Mouse (Mus musculus) brain, embryonic 14.5 days (tissue): ENCODE measurements around the gene Fbxw24.
"Not testable (repeated sequence)": the region's sequence is repeated elsewhere in the genome, so short reads cannot be mapped to it uniquely, and the experiment has no call there.

Experiments
- CTCF ChIP-seq: fragments of 200-500 bp; IDR thresholded peaks from 2 replicates; pipeline ENCODE4 v1.5.1; 2012; ENCODE audit warnings: inconsistent platforms, mild to moderate bottlenecking, moderate library complexity, borderline replicate concordance; ENCODE audit not compliant: insufficient read depth, insufficient read length; ENCODE audit errors: extremely low read depth
- POLR2A ChIP-seq: fragments of 200-500 bp; IDR thresholded peaks from 2 replicates; pipeline ENCODE4 v1.6.1; 2012; ENCODE audit warnings: mild to moderate bottlenecking, inconsistent platforms, borderline replicate concordance; ENCODE audit not compliant: poor library complexity, insufficient read depth, insufficient read length, severe bottlenecking; ENCODE audit errors: extremely low read depth

DNA sequence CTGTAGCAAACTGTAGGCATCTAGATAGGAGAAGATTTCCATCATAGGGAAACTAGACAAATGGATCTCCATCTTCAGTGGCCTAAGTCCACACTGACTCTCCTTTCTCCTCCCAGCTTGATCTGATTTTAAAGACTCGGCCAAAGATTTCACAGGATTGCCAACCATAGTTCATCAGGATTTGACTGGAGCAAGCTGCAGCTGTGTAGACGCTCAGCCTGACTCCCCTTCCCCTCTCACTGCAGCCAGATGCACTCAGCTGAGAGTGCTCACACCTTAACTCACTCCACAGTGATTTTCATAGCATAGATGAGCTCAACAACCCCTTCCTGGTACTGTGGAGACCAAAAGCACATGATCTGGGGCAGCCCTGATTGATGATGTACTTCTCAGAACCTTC lies at the start of gene Fbxw24:
- TF ChIP-seq CTCF, POLR2A: not testable (repeated sequence)
